Mouse (Mus musculus): ENCODE results near the gene Tanc1.
"Not testable (repeated sequence)": the region's sequence is repeated elsewhere in the genome, so short reads cannot be mapped to it uniquely, and the experiment has no call there.

The Tanc1 gene

GRCm38 (mm10) chr2:59828777-59829508 is 217.1 kb downstream of the Tanc1 start:
- DNase-seq (ENCODE audit: low read depth, low spot score) = no peak

- DNase-seq (ENCODE audit: low read depth, low spot score) = no peak
Measured at GRCm38 (mm10) chr2:59829718-59830117, 217.9 kb downstream of the Tanc1 start.

DNA sequence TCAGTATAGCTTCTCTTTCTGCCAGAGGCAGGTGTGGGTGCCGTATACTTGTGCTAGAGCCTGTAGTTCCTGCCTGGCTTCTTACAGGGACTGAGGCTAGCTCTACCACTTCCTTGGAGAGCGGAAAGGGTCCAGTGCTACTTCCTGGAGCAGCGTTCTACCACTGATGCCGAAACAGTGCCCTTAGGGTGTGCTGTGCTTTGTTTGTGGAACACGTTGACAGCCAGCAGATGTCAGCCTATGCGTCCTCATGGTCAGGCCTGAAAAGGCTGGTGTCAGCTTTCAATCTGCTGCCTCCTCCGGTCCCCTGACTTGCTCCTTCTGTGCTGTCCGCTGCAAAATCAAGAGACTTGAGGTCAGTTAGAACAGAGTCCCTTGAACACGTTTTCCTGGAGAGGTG is 218.3 kb downstream of the Tanc1 start:
- DNase-seq (ENCODE audit: low read depth, low spot score) = no peak

DNA sequence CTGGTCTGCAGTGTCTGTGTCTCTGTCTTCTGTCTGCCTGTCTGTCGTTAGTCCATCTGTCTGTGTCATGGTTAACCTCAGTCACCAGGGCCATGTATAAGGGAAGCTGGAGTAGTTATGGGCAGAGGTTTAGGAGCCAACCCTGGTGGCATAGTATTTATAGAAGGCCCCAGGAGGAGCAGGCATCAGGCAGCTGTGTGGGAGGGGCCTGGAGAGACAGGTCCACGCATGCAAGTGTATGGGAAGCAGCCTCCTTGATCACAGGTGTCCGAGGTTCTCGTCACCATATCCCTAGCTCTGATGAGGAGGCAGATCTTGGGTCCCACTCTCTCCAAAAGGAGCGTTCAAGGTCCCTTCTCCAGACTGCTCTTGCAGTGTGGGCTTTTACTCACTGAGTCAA is 219.1 kb downstream of the Tanc1 start:
- DNase-seq (ENCODE audit: low read depth, low spot score) = no peak

- no peak for DNase-seq (ENCODE audit: low read depth, low spot score)
Measured at GRCm38 (mm10) chr2:59831831-59832230, 220.0 kb downstream of the Tanc1 start.

DNA sequence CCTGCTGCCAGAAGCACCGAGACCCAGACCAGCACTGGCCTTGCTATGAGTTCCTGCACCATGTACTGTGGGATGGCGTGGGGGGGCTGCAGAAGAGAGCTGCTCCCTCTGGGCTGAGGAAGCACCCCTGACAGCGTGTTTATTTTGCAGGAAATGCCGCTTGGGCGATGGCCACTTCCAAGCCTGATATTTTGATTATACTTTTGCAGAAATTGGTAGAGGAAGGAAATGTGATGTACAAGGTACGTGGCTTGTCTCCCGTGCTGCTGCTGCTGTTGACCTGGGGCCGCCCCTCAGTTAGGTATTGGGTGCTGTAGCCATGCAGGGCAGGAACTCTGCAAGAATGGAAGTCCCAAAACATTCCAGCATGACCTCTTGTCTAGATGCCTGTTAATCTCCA is 227.0 kb downstream of the Tanc1 start:
- no peak for DNase-seq (ENCODE audit: low read depth, low spot score)

GRCm38 (mm10) chr2:59839755-59840154 is 227.9 kb downstream of the Tanc1 start:
- DNase-seq (ENCODE audit: low read depth, low spot score) = no peak

GRCm38 (mm10) chr2:59840191-59840590 is 228.3 kb downstream of the Tanc1 start:
- DNase-seq (ENCODE audit: low read depth, low spot score) = no peak

DNA sequence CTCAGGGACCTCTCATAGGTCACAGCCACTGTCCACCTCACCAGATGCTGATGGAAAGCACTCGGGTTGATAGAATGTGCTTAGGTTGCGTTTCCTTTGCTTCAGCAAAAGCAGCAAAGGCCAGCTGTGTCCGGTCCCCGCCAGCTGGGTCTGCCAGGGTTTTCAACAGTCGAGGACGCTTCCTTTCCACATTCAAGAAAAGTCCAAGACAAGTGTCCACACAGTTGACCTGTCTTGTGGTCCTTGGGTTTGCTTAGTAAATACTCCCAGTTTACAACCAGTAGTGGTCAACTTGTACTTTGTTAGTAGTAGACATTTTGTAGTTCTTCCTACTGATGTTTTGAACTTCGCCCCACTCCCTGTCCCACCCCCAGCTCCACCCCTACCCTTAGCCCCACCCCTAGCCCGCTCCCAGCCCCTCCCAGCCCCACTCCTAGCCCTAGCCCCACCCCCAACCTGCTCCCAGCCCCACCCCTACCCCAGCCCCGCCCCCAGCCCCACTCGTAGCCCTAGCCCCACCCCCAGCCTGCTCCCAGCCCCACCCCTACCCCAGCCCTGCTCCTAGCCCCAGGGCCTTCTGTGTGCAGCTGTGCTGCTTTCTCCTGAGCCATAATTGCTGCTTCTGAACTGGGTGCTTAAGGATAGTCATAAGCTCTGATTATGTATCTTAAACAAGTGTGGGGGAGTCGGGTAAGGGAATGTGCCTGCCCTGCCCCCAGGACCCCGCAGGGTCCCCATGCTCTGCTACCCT is 229.5 kb downstream of the Tanc1 start:
- peak; percentile 29 for DNase-seq (ENCODE audit: low read depth, low spot score)

GRCm38 (mm10) chr2:59841944-59842343 is 230.1 kb downstream of the Tanc1 start:
- no peak for DNase-seq (ENCODE audit: low read depth, low spot score)

DNA sequence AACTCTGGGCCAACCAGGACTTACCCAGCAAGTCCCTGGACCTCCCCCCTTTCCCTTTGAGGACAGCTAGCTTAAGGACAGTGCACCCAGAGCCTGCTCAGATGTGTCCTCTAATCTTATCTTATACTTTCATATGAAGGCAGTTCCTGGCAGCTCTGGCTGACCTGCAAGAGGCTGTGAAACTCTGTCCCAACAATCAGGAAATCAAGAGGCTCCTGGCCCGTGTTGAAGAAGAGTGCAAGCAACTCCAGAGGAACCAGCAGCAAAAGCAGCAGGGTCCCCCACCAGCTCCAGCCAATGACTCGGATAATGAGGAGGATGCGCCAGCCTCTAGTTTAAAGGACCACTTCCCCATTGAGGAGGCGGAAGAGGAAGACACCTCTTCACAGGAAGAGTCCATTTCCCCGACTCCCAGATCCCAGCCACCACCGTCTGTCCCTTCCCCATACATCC is 230.7 kb downstream of the Tanc1 start:
- no peak for DNase-seq (ENCODE audit: low read depth, low spot score)

- DNase-seq (ENCODE audit: low read depth, low spot score) = no peak
Measured at GRCm38 (mm10) chr2:59843156-59843555, 231.3 kb downstream of the Tanc1 start.

GRCm38 (mm10) chr2:59843848-59844247 is 232.0 kb downstream of the Tanc1 start:
- DNase-seq (ENCODE audit: low read depth, low spot score) = no peak

DNA sequence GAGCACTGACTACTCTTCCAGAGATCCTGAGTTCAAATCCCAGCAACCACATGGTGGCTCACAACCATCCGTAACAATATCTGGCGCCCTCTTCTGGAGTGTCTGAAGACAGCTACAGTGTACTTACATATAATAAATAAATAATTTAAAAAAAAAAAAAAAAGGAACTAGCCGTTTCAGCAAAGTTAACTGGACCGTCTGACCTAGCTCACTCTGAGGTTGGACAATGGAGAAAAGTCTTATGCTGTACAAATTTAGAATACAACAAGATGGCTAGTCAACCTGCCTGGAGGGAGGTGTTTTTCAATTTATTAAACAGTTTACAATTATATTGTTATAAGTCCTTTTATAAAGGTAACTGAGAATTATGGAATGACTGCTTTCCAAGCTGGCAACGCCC is 240.0 kb downstream of the Tanc1 start:
- not testable (repeated sequence) for DNase-seq (ENCODE audit: low read depth, low spot score)

GRCm38 (mm10) chr2:59852916-59853315 is 241.1 kb downstream of the Tanc1 start:
- DNase-seq (ENCODE audit: low read depth, low spot score) = no peak

DNA sequence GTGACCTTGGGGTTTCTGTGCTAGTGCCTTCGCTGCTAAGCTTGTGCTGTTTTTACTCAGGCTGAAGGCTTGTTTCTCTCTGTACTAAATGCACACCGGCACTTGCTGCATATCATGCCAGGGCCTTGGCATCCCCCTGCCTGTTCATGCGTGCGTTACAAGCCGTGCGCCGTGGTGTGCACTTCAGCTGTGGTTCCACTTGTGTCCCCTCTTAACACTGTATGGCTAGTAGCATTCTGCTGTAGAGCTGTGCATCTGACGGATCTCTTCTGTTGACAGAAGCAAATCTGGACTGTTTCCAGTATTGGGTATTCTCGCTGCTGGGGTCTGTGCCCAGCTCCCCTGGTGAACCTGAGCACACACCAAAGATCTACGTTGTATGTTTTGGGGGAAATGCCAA is 241.7 kb downstream of the Tanc1 start:
- DNase-seq (ENCODE audit: low read depth, low spot score) = no peak

GRCm38 (mm10) chr2:59854363-59854762 is 242.5 kb downstream of the Tanc1 start:
- no peak for DNase-seq (ENCODE audit: low read depth, low spot score)

GRCm38 (mm10) chr2:59862618-59863017 is 250.8 kb downstream of the Tanc1 start:
- DNase-seq (ENCODE audit: low read depth, low spot score) = no peak

GRCm38 (mm10) chr2:59870526-59870925 is 258.7 kb downstream of the Tanc1 start:
- DNase-seq (ENCODE audit: low read depth, low spot score) = no peak

GRCm38 (mm10) chr2:59876482-59876881 is 264.6 kb downstream of the Tanc1 start:
- DNase-seq (ENCODE audit: low read depth, low spot score) = no peak

DNA sequence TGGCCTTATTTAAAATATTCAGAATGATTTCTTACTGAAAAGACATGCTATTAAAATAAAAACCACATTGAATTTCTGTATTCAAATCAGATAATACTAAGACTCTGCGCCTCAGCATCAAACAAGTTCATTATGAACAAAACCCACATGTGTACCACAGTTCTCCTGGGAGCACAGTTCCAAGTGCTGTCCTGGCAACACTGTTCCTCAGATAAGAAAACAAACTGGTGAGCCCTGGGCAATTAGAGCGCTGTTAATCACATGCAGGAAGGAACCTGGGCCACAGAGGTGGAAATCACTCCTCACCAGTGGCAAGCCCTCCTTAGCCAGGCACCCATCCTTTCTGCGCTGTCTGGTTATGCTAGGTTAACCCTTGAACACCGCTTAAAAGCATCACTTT is 265.5 kb downstream of the Tanc1 start:
- DNase-seq (ENCODE audit: low read depth, low spot score) = no peak

GRCm38 (mm10) chr2:59878221-59878620 is 266.4 kb downstream of the Tanc1 start:
- DNase-seq (ENCODE audit: low read depth, low spot score) = peak; percentile 20

GRCm38 (mm10) chr2:59881404-59881803 is 269.6 kb downstream of the Tanc1 start:
- DNase-seq (ENCODE audit: low read depth, low spot score) = no peak

Data from WW6 (cell line).